10 mouse cellular contexts compared by ENCODE assay signal in genomic region chr3:116380319-116380718, GRCm38 (mm10). TPM values are rescaled to one million over a fixed set of nuclear protein-coding genes. Genes with fewer than 3 reads are reported as not detected.
DNase-seq lines count a peak whose midpoint lies in the region; TF ChIP-seq lines count a peak whose summit lies in the region.
"Had no signal": no experiment of that assay in that cellular context is flagged by ENCODE, and none has a peak within 500 bp of the region (broad histone marks: within the 10 kb centered on the region; RNA-seq: fewer than 3 reads in every experiment).

No protein-coding gene starts in this region.

- H3K4me2 ChIP-seq in CH12.LX (ENCODE audit: insufficient read depth, low read depth, poor library complexity, severe bottlenecking) (no peak overlapping the region), myocyte (ENCODE audit: low read depth) (peak overlapping the region; percentile 82)
- H3K4me2 ChIP-seq: hindbrain, embryonic 13.5 days; limb, embryonic 12.5 days had no signal

- no peak overlapping the region for H3K9ac ChIP-seq in CH12.LX (ENCODE audit: insufficient read depth, low read depth)
- H3K9ac ChIP-seq: hindbrain, embryonic 13.5 days; limb, embryonic 12.5 days had no signal

- no peak for TF ChIP-seq RAD21 in CH12.LX (IDR thresholded peaks at IDR 0.05; ENCODE audit: low read depth, low read length)

- peaks cover 11 to 53% of the 10 kb centered on the region in 2 experiments for H3K36me3 ChIP-seq in CH12.LX (replicated peaks in 1 of 2; ENCODE audit: control insufficient read depth in 1 of 2, insufficient read depth in 1 of 2, low read length in 1 of 2)
- H3K36me3 ChIP-seq in myocyte (ENCODE audit: control insufficient read depth, insufficient read depth) = no peaks in the 10 kb centered on the region
- H3K36me3 ChIP-seq: hindbrain, embryonic 13.5 days had no signal

- no peak overlapping the region for H3K27ac ChIP-seq in CH12.LX (ENCODE audit: insufficient read depth, low read depth)
- H3K27ac ChIP-seq: hindbrain, embryonic 13.5 days; limb, embryonic 12.5 days had no signal

- H3ac ChIP-seq in myocyte (ENCODE audit: control insufficient read depth, insufficient read length) = no peak overlapping the region

- TF ChIP-seq POLR2A in CH12.LX (IDR thresholded peaks at IDR 0.05; ENCODE audit: low read depth, low read length) = no peak
- no peak for TF ChIP-seq POLR2A in myocyte (IDR thresholded peaks at IDR 0.05; ENCODE audit: insufficient read length, low read depth)

- H3K79me2 ChIP-seq in CH12.LX (replicated peaks; ENCODE audit: control insufficient read depth, extremely low read depth, insufficient read depth, poor library complexity, severe bottlenecking) = no peaks in the 10 kb centered on the region
- no peaks in the 10 kb centered on the region for H3K79me2 ChIP-seq in myocyte (ENCODE audit: control insufficient read depth, insufficient read depth)

- DNase-seq in kidney, postnatal 36 days = peak; percentile 53 to 59
- no peak for DNase-seq in kidney, adult 11 months
- DNase-seq in CH12.LX (ENCODE audit: extremely low read depth) = peak; percentile 5
- peak; percentile 7 for DNase-seq in T-cell, adult 2 months (ENCODE audit: low spot score)
- no peak for DNase-seq in spleen, postnatal 4 days (ENCODE audit: low spot score in 2 of 2)
- DNase-seq in gastrocnemius, adult 8-10 months (ENCODE audit: low spot score in 2 of 2) = no peak
- DNase-seq: cerebellum, adult 8-10 months had no signal

- H3K4me1 ChIP-seq in CH12.LX (ENCODE audit: control insufficient read depth in 1 of 2, insufficient read depth in 2 of 2) = 0 out of 4 replicates have a peak, but pooled peaks cover 0 to 5% of the 10 kb centered on the region in 2 experiments
- H3K4me1 ChIP-seq: hindbrain, embryonic 13.5 days had no signal

- TF ChIP-seq EP300 in CH12.LX (IDR thresholded peaks at IDR 0.05; ENCODE audit: low read length) = no peak

- H3K27me3 ChIP-seq in CH12.LX (replicated peaks) (no peaks in the 10 kb centered on the region), myocyte (ENCODE audit: control insufficient read depth, insufficient read depth, insufficient read length) (no peaks in the 10 kb centered on the region)
- H3K27me3 ChIP-seq: hindbrain, embryonic 13.5 days; limb, embryonic 12.5 days had no signal

- in situ Hi-C loops in CH12.LX (cut with MboI; ENCODE audit: low pct_ligation_motif_present, low pct_unique_long_range_greater_than_20kb, low sequenced_read_pairs) = no loop called here

- H3K9me3 ChIP-seq in CH12.LX (replicated peaks; ENCODE audit: low read length) = no peaks in the 10 kb centered on the region
- H3K9me3 ChIP-seq: hindbrain, embryonic 13.5 days; limb, embryonic 12.5 days had no signal

- no peak overlapping the region for H3K4me3 ChIP-seq in CH12.LX (replicated peaks in 1 of 3; ENCODE audit: low read depth in 2 of 3, low read length in 2 of 3, poor library complexity in 1 of 3)
- peak overlapping the region; percentile 6 for H3K4me3 ChIP-seq in myocyte
- H3K4me3 ChIP-seq: hindbrain, embryonic 13.5 days; limb, embryonic 12.5 days had no signal

- dilution Hi-C loops in CH12.LX (cut with MboI; ENCODE audit: extremely low pct_ligation_motif_present, extremely low pct_unique_long_range_greater_than_20kb, low sequenced_read_pairs) = no loop called here

- TF ChIP-seq CTCF in CH12.LX (conservative IDR thresholded peaks at IDR 0.05 in 1 of 2, IDR thresholded peaks at IDR 0.05 in 1 of 2; ENCODE audit: low read depth in 2 of 2, low read length in 2 of 2) = no peak

TF ChIP-seq in CH12.LX, 34 proteins besides CTCF, POLR2A, EP300 and RAD21:
- no peak for TF ChIP-seq SMC3 (IDR thresholded peaks at IDR 0.05; ENCODE audit: low read depth, low read length)
- no peak for TF ChIP-seq PAX5 (IDR thresholded peaks at IDR 0.05; ENCODE audit: low read length)
- no peak for TF ChIP-seq GABPA (IDR thresholded peaks at IDR 0.05; ENCODE audit: insufficient replicate concordance, low read depth, low read length)
- TF ChIP-seq NELFE (IDR thresholded peaks at IDR 0.05; ENCODE audit: low read depth, low read length) = no peak
- TF ChIP-seq RCOR1 (conservative IDR thresholded peaks at IDR 0.05; ENCODE audit: low read depth, low read length) = no peak
- TF ChIP-seq JUND (conservative IDR thresholded peaks at IDR 0.05; ENCODE audit: low read depth, low read length) = no peak
- TF ChIP-seq CHD1 (IDR thresholded peaks at IDR 0.05; ENCODE audit: low read depth, low read length) = no peak
- no peak for TF ChIP-seq IRF4 (IDR thresholded peaks at IDR 0.05; ENCODE audit: low read depth, low read length)
- TF ChIP-seq TBP (conservative IDR thresholded peaks at IDR 0.05; ENCODE audit: low read depth, low read length) = no peak
- TF ChIP-seq BHLHE40 (IDR thresholded peaks at IDR 0.05; ENCODE audit: low read depth, low read length) = no peak
- no peak for TF ChIP-seq UBTF (IDR thresholded peaks at IDR 0.05; ENCODE audit: low read depth, low read length)
- no peak for TF ChIP-seq KAT2A (IDR thresholded peaks at IDR 0.05; ENCODE audit: insufficient replicate concordance, low read length)
- no peak for TF ChIP-seq MYC (IDR thresholded peaks at IDR 0.05; ENCODE audit: low read depth, low read length)
- no peak for TF ChIP-seq ZMIZ1 (IDR thresholded peaks at IDR 0.05; ENCODE audit: low read depth, low read length)
- no peak for TF ChIP-seq HCFC1 (IDR thresholded peaks at IDR 0.05; ENCODE audit: low read depth, low read length)
- no peak for TF ChIP-seq MAX (IDR thresholded peaks at IDR 0.05; ENCODE audit: low read length)
- TF ChIP-seq CHD2 (IDR thresholded peaks at IDR 0.05; ENCODE audit: low read length) = no peak

TF ChIP-seq in myocyte, 11 proteins besides CTCF, POLR2A, EP300 and RAD21:
- TF ChIP-seq CEBPB (IDR thresholded peaks at IDR 0.05; ENCODE audit: insufficient read depth, poor library complexity, severe bottlenecking) (no peak), USF1 (IDR thresholded peaks at IDR 0.05; ENCODE audit: low read depth) (no peak), REST (IDR thresholded peaks at IDR 0.05; ENCODE audit: insufficient read depth, insufficient read length) (no peak), MYOG (IDR thresholded peaks at IDR 0.05; ENCODE audit: control insufficient read depth in 1 of 3, insufficient read depth in 1 of 3, insufficient read length in 2 of 3, low read depth in 2 of 3) (no peak), SRF (IDR thresholded peaks at IDR 0.05; ENCODE audit: control insufficient read depth, insufficient read length, low read depth) (no peak), TCF3 (IDR thresholded peaks at IDR 0.05; ENCODE audit: insufficient read length, low read depth) (no peak), MAX (IDR thresholded peaks at IDR 0.05; ENCODE audit: low read depth) (no peak), MYOD1 (IDR thresholded peaks at IDR 0.05; ENCODE audit: control insufficient read depth in 1 of 3, insufficient read length in 2 of 3, low read depth in 2 of 3) (no peak), TCF12 (IDR thresholded peaks at IDR 0.05; ENCODE audit: insufficient read depth, poor library complexity, severe bottlenecking) (no peak), E2F4 (IDR thresholded peaks at IDR 0.05; ENCODE audit: insufficient read depth) (no peak), POLR2AphosphoS2 (IDR thresholded peaks at IDR 0.05; ENCODE audit: insufficient read length, low read depth) (no peak)

RNA-seq across cellular contexts. Expression of gene Cdc14a, which starts 43.5 kb away (rescaled TPM):
- total RNA-seq in CH12.LX (2012; rRNA removed) = 8.9 and 9.4 TPM in 2 replicates
- total RNA-seq in CH12.LX (2014; rRNA removed) = 9.8 and 12.0 TPM in 2 replicates
- polyA plus RNA-seq in CH12.LX (2012; ENCODE audit: insufficient read length, low read depth) = 11.5 and 12.1 TPM in 2 replicates
- polyA plus RNA-seq in myocyte (2012; fragmentation: generic; extraction: Trizol) = 0.65 TPM
- 10 to 100 TPM; 14.2 to 23.0 (median 17.6) TPM for total RNA-seq in gastrocnemius, adult 8-10 months (2022)

Comparison
In these comparisons a context has a peak if more than half of its experiments do, and no peak if none do; other contexts are left out.
1. DNase-seq: peak in kidney, postnatal 36 days (2 of 2), CH12.LX (single experiment) and T-cell, adult 2 months (single experiment); none in kidney, adult 11 months (single experiment), spleen, postnatal 4 days (0 of 2) and gastrocnemius, adult 8-10 months (0 of 2).